Mouse (Mus musculus) telencephalon, adult 2 months (tissue): ENCODE measurements around the gene Arhgap31.
"Not testable (repeated sequence)": the region's sequence is repeated elsewhere in the genome, so short reads cannot be mapped to it uniquely, and the experiment has no call there.

Source experiments
- DNase-seq: peaks from one replicate; pipeline ENCODE4 v3.0.0-alpha.2; 2011; ENCODE audit warnings: low read depth, low spot score

Gene Arhgap31

DNA sequence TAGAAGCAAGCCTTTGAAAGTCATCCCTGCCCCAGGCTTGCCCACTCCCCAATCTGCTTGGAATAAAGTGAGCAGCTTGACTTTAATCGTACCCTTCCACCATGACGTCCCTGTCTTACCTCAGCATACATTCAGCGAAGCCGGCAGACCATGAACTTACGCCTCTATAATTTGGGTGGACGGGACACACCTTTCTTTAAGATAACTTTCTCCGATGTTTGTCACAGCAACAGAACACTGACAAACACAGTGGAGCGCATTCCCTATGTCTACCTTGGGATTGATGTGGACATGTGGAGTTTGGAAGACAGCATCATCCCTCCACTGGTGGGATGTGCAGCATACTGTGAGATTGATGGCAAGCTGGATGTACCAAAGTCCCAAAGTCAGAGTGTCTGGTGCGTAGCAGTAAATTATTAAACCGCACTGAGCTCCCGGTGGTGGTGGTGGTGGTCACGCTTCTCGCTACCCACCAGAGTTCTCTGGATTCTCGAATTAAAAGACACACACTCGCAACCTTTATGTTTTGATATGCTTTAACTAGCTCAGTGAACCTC is 15.6 kb upstream of the Arhgap31 start:
- DNase-seq: no peak

DNA sequence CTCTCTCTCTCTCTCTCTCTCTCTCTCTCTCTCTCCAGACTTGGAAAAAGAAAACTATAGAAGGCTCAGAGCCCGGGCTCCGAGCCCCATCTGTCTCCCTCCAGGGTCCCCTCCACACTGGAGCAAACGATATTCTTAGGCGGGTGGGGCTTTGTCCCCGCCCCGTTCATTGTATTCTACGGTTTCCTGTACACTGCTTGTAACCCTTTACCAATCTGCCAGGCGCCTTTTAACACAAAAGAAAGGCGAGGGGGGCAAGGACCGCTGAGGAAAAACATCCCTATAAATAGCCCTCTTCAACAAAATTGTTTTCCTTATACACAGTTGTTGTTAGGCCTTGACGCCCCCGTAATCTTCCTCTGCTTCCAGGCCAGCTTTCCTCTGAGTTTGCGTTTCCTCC is 11.9 kb upstream of the Arhgap31 start:
- no peak for DNase-seq

DNA sequence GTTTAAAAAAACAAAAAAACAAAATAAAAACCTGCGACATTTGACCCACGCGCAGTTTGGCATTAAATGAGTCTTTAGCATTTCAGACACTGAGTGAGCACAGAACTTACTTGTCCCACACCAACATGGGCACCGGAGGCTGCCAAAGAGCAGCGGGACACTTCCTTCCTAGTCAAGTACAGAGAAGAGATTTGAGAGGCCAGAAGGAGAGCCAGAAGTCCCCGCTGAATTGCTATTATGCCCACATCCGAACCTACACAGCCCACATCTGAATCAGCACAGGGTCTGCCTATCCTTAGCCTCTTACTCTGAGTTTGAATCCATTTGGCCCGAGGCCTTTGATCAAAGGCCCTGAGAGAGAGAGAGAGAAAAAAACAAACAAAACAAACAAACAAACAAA is 11.2 kb upstream of the Arhgap31 start:
- no peak for DNase-seq

DNA sequence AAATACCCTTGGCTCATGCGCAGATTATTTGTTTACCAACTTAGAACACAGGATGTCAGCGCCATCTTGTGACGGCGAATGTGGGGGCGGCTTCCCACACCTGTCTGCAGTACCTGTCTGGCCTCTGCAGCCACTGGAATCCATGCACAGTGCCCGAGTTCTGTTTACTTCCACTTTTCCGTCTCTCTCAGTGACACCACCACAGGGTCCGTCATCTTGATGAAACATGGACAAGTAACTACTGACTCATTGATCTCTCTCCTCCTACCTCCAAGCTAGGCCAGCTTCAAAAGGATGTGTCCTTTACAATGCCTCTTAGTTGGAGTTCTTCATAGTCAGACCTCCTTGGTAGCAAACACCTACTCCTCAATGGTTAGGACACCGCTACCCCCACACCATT is 8.3 kb upstream of the Arhgap31 start:
- no peak for DNase-seq

DNA sequence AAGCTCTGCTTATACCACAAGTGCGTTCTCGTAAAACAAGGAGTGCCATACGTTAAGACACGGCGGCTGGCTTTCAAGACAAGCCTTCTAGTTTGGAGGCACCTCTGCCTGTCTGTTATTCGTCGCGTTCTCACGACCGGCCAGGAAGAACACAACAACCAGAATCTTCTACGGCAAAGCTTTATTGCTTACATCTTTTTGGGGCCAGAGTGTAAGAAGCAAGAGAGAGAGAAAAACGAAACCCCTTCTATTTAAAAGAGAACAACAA is 1.1 kb upstream of the Arhgap31 start:
- DNase-seq: not testable (repeated sequence)

DNA sequence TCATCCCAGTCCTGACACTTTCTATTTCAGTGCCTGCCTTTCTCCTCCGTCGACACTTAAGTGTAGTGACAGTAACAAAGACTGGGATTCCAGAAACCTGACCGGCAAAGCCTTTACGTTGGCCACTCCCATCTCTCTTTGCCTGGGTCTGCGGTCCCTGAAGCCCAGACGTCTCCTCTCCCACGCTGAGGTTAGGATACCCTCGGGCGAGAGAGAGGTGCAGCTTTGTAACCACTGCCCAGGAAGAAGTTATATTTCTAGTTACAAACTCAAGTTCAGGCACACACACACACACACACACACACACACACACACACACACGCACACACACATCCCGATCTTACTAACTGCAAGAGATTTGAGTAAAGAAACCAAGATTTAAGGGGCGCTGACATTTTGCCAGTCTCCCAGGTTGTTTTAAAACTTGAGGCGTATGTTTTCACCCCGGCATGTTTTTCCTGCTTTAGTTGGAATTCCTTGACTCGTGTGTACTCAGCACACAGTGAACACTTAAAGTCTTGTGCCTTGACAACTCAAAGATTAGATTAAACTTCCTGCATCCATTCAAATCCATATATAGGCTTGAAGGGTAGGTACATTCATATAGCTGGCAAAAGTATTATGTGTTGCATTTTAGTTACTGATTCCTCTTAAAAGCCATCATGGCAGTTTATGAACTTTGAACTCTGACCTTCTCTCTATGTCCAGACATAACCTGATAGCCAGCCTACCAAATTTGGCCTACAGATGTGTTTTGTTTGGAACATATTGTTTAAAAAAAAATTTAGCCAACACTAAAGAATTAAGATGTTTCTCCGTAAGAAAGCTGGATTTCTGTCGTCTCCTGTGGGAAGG is 557 bp upstream of the Arhgap31 start:
- DNase-seq: no peak

DNA sequence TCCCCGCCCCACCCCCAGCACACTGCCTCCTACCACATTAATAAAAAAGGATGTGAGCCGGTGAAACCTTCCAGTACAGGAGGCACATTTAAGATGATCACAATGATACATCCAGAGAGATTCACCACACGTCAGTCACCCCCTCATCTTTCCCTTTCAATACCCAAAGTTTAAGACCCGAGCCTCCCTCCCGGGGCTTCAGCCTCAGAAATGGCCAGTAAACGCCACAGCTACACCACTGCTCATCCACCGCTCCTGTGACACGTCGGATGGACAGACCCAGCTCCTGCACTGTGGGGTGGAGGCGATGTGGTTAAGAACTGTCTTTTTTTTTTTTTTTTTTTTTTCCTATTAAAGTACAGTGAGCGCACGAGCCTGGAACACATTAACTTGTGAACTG is 969 bp downstream of the Arhgap31 start:
- DNase-seq: no peak

DNA sequence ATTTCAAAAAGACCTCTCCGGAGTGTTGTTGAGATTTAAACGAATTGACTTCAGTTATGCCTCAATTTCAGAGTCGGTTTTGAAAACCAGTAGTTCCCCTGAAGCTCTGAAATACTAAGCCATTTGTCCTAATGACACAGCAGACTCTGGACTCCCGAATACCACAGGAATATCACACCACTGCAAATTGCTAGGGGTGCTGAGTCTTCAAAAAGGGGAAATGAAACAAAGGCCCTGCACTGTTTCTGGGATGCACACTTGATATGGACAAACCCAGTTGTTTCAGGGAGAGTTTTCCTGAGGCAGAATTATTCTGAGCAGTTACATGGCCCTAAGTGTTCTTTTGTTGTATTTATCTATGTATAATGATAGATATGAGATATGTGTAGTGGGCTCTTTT is 1.8 kb downstream of the Arhgap31 start:
- DNase-seq: no peak

DNA sequence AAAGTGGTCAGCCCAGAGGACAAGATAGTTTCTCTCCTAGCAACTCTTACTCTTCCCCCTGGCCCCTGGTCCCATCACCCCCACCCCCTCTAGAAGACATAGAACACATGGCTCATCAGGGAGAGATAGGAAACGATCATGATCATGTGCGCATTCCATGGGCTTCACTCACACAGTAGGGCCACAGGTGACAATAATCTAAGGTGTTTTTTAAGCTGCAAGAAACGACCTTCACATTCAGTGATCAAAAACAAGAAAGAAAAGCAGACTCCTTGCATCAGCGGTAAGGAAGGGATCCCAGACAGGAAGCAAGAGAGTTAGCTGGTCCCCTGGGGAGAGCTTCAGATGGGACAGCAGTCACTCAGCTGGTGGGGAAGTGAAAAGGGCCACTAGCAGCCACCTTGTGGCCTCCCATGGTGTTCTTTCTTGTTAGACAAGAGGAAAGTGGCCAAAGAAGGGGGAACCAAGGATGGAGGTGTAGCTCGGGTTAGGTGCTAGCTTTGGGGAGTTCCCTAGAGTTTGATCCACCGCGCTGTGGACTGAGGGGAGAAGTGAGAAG is 4.0 kb downstream of the Arhgap31 start:
- DNase-seq: no peak

DNA sequence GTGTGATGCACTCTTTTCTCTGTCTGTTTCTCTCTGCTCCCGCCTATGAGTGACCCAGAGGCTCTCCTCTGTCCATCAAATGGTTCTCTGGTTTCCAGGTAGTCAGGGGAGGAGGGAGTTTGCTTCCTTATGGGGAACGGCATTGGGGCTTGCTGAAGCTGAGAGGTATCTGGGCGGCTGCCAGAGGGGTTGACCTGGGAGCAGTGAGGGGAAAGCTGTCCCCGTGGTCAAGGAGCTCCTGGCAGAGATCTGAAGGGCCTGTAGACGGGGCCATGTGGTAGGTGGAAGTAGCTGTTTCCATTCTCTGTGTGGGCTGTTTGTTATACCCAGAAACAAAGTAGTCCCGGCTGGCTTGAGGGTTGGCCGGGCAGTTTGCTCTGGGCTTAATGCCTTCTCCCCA is 6.3 kb downstream of the Arhgap31 start:
- DNase-seq: no peak

DNA sequence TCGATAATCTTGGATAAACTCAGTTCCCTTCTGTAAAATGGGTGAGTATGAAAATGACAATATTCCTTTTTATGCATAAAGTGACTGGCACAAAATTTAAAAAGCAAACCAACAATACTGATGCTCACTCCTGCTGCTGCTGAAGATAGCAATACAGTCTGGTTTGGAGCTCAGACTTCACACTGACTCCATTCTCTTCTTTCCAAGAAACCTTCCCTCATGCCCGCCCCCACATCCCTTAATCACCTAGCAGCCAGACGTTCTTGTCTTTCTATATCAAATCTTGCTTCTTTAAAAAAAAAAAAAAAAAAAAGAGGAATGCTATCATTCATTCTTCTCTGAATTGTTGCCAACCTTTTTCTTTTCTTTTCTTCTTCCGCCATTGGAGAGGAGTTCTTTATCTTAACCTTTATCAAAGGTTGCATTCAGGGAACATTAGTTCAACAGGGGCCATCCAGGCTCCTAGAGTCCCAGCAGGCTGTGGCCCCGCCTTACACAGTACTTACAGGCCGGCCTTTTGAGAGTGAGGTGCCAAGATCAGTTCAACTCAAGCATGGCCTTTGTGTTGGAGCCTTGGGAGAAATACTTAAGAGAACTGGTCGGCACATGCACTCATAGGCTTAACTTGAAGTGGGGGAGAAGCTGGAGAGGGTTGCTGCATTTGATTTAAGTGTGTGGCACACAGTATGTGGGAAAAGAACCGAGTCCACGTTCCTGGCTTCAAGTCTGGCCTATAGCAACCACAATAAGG is 7.4 kb downstream of the Arhgap31 start:
- no peak for DNase-seq

DNA sequence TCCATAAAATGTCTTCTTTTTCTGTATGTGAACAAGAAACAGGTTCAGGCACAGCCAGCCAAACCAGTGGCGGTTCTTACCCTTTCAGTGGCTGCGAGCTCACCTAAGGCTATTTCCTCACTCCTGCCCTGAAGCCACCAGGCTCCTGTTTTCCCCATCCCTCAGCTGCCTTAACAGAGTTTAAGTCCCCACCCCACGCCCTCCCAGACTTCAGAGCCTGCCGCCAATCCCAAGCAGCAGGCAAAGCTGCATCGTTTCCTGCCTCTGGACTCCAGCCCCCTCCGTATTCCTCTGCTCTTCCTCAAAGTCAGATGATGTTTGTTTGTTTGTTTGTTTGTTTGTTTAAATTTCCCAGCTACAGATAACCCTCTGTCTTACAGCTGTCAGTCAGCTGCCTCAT is 9.6 kb downstream of the Arhgap31 start:
- DNase-seq: no peak

DNA sequence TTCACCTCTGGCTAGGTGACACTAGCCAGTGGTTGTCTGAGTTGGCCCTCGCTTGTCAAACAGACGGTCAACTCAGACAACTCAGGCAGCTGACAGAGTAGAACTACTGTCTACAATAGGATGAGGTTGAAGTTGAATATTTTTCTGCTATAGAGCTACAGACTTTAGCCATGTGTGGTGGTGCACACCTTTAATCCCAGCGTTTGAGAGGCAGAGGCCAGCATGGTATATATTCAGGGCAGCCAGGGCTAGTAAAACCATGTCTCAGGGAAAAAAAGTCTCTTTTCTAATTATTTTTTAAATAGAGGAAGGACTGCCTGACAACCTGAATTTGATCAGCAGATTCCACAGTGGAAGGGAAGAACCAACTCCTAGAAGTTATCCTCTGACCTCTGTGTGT is 10.8 kb downstream of the Arhgap31 start:
- DNase-seq: no peak

DNA sequence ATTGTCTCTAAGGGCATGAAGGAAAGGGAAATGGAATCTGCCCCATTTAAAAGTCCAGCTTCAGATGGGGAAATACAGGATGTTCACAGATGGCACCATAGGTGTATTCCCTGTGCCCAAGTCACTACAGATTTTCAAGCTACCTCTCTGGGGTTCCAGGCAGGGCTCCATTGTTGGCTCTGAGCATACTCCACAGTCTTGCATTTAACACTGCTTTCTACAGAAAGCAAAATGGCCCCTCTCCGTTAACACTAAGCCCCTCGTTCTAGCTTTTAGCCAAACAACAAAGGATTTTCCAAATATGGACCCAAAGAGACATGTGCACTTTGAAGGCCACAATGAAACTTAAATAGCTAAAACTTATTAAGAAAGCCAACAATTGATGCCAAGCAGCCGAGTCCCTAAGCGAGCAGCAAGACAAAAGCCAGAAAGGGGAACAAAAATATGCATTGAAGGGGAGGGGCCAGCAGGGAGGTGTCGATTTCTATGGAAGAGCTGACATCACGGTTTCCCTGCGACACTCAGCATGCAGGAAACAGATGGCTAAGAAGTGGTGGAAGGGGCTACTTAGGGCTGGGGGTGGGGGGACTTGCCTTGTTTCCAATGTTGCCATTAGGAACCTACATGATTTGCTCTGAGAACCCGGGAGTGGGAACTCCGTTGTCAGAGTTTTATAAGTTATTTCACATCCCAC is 11.4 kb downstream of the Arhgap31 start:
- DNase-seq: no peak

DNA sequence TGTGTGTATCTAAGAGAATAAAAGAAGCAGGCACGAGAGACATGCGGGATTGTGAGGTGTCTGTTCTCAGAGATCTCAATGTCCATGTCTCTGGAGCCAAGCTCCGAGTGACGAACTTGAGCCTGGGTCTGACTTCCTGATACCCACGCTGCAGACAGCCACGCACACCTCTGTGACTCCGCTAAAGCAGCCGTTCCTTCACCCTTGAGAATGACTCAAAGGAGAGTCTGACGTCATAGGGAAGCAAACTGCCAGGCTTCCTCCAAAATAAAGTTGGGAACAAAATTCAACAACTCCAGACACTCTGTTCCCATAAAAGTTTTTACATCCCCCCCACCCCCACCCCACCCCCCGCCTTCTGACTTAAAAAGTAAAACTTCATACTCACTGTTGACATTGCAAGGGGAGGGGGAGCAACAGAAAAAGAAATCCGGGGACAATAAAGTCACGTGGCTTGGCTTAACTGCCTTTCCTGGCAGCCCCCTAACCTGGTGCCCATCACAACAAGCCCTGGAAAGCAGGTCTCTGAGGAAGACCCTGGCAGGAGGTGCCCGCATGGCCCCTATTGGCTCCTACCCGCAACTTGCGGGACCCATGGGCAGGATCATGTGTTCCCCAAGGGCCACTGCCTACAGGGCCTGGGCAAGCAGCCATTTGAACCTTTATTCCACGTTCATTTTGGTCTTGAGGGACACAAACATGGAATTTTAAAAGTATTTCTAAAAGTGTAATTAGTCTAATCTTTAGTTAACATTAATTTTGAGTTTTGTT is 12.5 kb downstream of the Arhgap31 start:
- no peak for DNase-seq

DNA sequence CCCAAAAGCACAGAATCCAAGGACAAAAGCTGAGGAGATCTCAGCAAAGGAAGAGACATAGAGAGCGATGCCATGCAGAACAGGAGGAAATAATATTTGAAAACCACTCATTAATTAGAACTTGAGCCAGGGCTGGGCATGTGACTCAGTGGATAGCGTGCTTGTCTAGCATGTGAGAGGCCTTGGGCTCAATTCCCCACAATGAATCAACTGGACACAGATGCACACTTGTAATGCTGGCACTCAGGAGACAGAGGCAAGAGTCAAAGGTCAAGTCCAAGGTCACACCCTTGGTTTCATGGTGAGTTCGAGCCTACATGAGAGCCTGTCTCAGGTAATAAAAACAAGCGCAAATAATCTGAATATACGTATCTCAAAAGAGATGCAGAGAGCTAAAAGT is 15.5 kb downstream of the Arhgap31 start:
- no peak for DNase-seq

DNA sequence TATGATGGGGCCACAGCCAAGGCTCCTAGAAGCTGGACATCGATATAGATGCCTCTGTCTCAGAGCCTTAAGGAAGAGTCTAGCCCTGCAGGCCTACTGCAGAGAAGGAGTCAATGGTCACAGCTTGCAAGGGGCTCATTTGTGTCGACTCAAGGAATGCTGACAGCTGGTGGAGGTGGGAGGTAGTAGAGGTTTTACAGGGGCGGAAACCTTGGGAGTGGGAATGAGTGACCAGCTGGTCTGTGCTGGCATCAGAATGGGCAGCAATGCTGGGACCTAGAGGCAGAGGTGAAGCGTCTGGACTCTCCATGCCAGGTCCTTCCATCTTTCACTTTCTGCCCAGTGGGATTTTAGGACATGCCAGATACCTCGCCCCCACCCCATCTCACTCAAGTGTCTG is 17.5 kb downstream of the Arhgap31 start:
- DNase-seq: no peak

DNA sequence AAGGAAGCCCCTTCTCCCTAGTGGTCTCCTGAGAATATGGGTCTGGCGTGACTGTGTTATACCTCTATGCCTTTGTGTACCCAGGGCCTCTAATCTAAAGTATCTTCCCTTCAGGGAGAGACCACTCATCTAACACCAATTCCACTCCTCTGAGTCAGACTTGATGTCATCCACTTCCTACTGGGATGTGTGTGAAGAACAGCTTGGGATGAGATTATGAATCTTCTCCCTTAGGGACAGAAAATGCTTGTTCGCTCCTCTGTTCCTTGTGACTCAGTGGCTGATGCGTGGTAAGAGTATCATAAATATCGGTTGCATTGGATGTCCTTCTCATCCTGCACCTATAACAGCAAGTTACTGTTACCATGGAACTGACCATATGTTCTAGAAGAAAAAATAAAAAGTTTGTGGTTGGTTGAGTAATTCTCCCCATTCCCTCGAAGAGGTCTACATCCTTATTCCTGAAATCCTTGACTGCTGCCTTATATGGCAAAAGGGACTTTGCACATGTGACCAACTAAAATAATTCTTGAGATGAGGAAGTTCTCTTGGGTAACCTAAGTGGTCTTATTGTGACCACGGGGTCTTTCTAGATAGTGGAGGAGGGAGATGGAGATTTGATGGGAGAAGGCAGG is 18.1 kb downstream of the Arhgap31 start:
- no peak for DNase-seq

DNA sequence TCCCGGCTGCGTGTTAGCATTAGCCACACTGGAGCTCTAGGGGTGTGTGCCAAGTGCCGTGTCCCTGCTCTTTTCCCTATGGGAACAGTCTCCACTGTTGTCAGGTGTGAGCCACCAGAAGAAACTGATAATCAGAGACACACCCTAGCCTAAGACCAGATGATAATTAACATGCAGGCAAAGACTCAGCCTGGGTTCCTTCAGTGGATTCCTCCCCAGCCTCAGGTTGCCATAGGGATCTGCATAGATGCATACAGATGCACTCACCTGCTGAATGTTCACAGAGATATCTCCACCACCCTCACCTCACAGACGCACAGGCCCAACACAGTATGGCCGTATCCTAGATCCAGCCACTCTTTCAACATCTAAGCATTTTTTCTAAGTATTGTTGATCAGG is 22.6 kb downstream of the Arhgap31 start:
- no peak for DNase-seq

DNA sequence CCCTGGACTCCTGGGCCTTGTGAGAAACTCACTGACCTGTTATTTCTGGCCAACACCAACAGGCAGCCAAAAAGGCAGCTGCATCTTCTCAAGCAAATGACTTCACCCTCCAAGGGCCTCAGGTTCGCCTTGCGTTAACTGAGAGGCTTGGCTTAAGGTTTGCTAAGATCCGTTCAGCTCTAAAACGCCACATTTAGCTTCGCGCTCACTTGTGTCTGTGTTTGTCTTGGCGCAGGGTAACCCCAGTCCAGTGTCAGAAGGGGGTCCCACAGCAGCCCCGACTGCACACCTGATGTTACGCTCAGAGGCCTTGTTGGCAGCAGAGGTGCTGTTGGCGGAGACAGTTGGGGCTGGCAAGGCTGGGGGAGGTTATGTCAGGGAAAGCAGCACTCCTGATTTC is 23.3 kb downstream of the Arhgap31 start:
- DNase-seq: no peak
